Mouse (Mus musculus): ENCODE data around the gene Elovl6.

Gene Elovl6

GRCm38 (mm10) chr3:129613756-129614155 lies 81.6 kb downstream of the Elovl6 start:
- DNase-seq = no peak

GRCm38 (mm10) chr3:129614216-129614615 lies 82.1 kb downstream of the Elovl6 start:
- DNase-seq = no peak

GRCm38 (mm10) chr3:129617450-129617849 lies 85.3 kb downstream of the Elovl6 start:
- DNase-seq = no peak

- peak; percentile 28 to 46 for DNase-seq
These were observed 87.1 kb downstream of the Elovl6 start for GRCm38 (mm10) chr3:129619194-129619775.

GRCm38 (mm10) chr3:129620802-129621201 lies 88.6 kb downstream of the Elovl6 start:
- DNase-seq = no peak

GRCm38 (mm10) chr3:129621255-129621654 lies 89.1 kb downstream of the Elovl6 start:
- no peak for DNase-seq

GRCm38 (mm10) chr3:129622120-129622519 lies 90.0 kb downstream of the Elovl6 start:
- peak; percentile 45 to 60 for DNase-seq

- DNase-seq = no peak
These were observed 90.5 kb downstream of the Elovl6 start for GRCm38 (mm10) chr3:129622705-129623104.

GRCm38 (mm10) chr3:129624193-129624805 lies 92.1 kb downstream of the Elovl6 start:
- DNase-seq = no peak

GRCm38 (mm10) chr3:129627281-129627680 lies 95.1 kb downstream of the Elovl6 start:
- DNase-seq = no peak

- no peak for DNase-seq
These were observed 98.9 kb downstream of the Elovl6 start for GRCm38 (mm10) chr3:129631018-129631417.

GRCm38 (mm10) chr3:129631857-129632256 lies 99.7 kb downstream of the Elovl6 start:
- DNase-seq = no peak

GRCm38 (mm10) chr3:129633518-129633917 lies 101.4 kb downstream of the Elovl6 start:
- no peak for DNase-seq

- peak; percentile 47 to 63 for DNase-seq
These were observed 102.2 kb downstream of the Elovl6 start for GRCm38 (mm10) chr3:129634260-129634901.

- no peak for DNase-seq
These were observed 105.3 kb downstream of the Elovl6 start for GRCm38 (mm10) chr3:129637446-129637845.

- no peak for DNase-seq
These were observed 107.5 kb downstream of the Elovl6 start for GRCm38 (mm10) chr3:129639701-129640100.

- no peak for DNase-seq
These were observed 108.3 kb downstream of the Elovl6 start for GRCm38 (mm10) chr3:129640211-129641000.

- no peak for DNase-seq
These were observed 109.5 kb downstream of the Elovl6 start for GRCm38 (mm10) chr3:129641621-129642020.

- DNase-seq = peak; percentile 58 to 73
These were observed 113.3 kb downstream of the Elovl6 start for GRCm38 (mm10) chr3:129645409-129645808.

GRCm38 (mm10) chr3:129646781-129647180 lies 114.6 kb downstream of the Elovl6 start:
- no peak for DNase-seq

GRCm38 (mm10) chr3:129647312-129647711 lies 115.2 kb downstream of the Elovl6 start:
- DNase-seq = no peak

GRCm38 (mm10) chr3:129648598-129648997 lies 116.4 kb downstream of the Elovl6 start:
- DNase-seq = no peak

- no peak for DNase-seq
These were observed 117.6 kb downstream of the Elovl6 start for GRCm38 (mm10) chr3:129649586-129650292.
